Mouse (Mus musculus) heart, adult 9 months (tissue): ENCODE results near the gene Gm128.

Source experiments
- DNase-seq, 2 experiments: peaks; one replicate each; pipeline ENCODE4 v3.0.0; 2022; ENCODE audit warnings: low spot score in 2 of 2

Gene Gm128

GRCm38 (mm10) chr3:95200132-95200531, 41.3 kb downstream of the Gm128 start:
- DNase-seq = peak in 1 of 2 experiments; percentile 7

GRCm38 (mm10) chr3:95199101-95199500, 42.3 kb downstream of the Gm128 start:
- DNase-seq = no peak

GRCm38 (mm10) chr3:95195772-95196171, 45.6 kb downstream of the Gm128 start:
- no peak for DNase-seq

GRCm38 (mm10) chr3:95194721-95195135, 46.7 kb downstream of the Gm128 start:
- no peak for DNase-seq
